9 mouse cellular contexts compared by ENCODE assay signal in genomic region chr5:73133833-73134185, GRCm38 (mm10).
DNase-seq lines count a peak whose midpoint lies in the region; ATAC-seq and TF ChIP-seq lines count a peak whose summit lies in the region.
"Had no signal": no experiment of that assay in that cellular context is flagged by ENCODE, and none has a peak within 500 bp of the region (broad histone marks: within the 10 kb centered on the region; RNA-seq: fewer than 3 reads in every experiment).

No protein-coding gene starts in this region.

- TF ChIP-seq CTCF in layer of hippocampus, adult 2 months (conservative IDR thresholded peaks at IDR 0.05) = peak; percentile 95

- DNase-seq in forebrain, embryonic 10.5 days (ENCODE audit: extremely low spot score, low spot score) = peak; percentile 20
- peak; percentile 61 for DNase-seq in R1 (ENCODE audit: low read depth, low spot score)
- peak; percentile 70 for DNase-seq in embryo, embryonic 10 days (ENCODE audit: low spot score)
- peak; percentile 47 for DNase-seq in hindbrain, embryonic 11.5 days (ENCODE audit: low spot score)
- DNase-seq in layer of hippocampus, adult 2 months (ENCODE audit: low spot score in 2 of 2) = peak; percentile 53 to 56

- 54% methylated on average over 5 of the region's 5 CpGs for WGBS in forebrain, embryonic 10.5 days
- WGBS in forebrain, embryonic 12.5 days = 52% methylated on average over 5 of the region's 5 CpGs
- WGBS in hindbrain, embryonic 11.5 days = 45% methylated on average over 5 of the region's 5 CpGs
- WGBS in stomach, embryonic 14.5 days = 54% methylated on average over 5 of the region's 5 CpGs

- H3K9ac ChIP-seq in forebrain, embryonic 12.5 days = no peak overlapping the region
- no peak overlapping the region for H3K9ac ChIP-seq in hindbrain, embryonic 11.5 days (ENCODE audit: low read depth, low read length)
- no peak overlapping the region for H3K9ac ChIP-seq in stomach, embryonic 14.5 days (replicated peaks; ENCODE audit: low read depth, low read length)
- H3K9ac ChIP-seq: limb, embryonic 12.5 days had no signal

- no peak; the same call in 1 of the 2 replicates for ATAC-seq in forebrain, embryonic 12.5 days (ENCODE audit: low FRiP score)
- ATAC-seq in hindbrain, embryonic 11.5 days (ENCODE audit: low FRiP score) = no peak
- ATAC-seq in megakaryocyte, adult 5-6 weeks (ENCODE audit: poor library complexity, severe bottlenecking) = peak; percentile 71
- peak; percentile 6; the same call in 1 of the 2 replicates for ATAC-seq in stomach, embryonic 14.5 days (ENCODE audit: insufficient number of reproducible peaks, insufficient read depth, low FRiP score, low read depth)

- H3K36me3 ChIP-seq in forebrain, embryonic 10.5 days (replicated peaks) = peaks cover 23% of the 10 kb centered on the region
- H3K36me3 ChIP-seq in forebrain, embryonic 12.5 days (replicated peaks) = peaks cover under 1% of the 10 kb centered on the region
- H3K36me3 ChIP-seq in hindbrain, embryonic 11.5 days (ENCODE audit: control insufficient read depth, insufficient read depth, low read length) = no peaks in the 10 kb centered on the region
- no peaks in the 10 kb centered on the region for H3K36me3 ChIP-seq in stomach, embryonic 14.5 days (ENCODE audit: control insufficient read depth, insufficient read depth, low read length)

- no peaks in the 10 kb centered on the region for H3K9me3 ChIP-seq in forebrain, embryonic 10.5 days
- no peaks in the 10 kb centered on the region for H3K9me3 ChIP-seq in forebrain, embryonic 12.5 days
- no peaks in the 10 kb centered on the region for H3K9me3 ChIP-seq in hindbrain, embryonic 11.5 days (ENCODE audit: control insufficient read depth, low read length)
- no peaks in the 10 kb centered on the region for H3K9me3 ChIP-seq in stomach, embryonic 14.5 days (ENCODE audit: control insufficient read depth, low read depth, low read length)
- H3K9me3 ChIP-seq: limb, embryonic 12.5 days had no signal

- no peak overlapping the region for H3K27ac ChIP-seq in forebrain, embryonic 10.5 days
- no peak overlapping the region for H3K27ac ChIP-seq in forebrain, embryonic 12.5 days
- H3K27ac ChIP-seq in hindbrain, embryonic 11.5 days (ENCODE audit: low read depth, low read length) = no peak overlapping the region
- H3K27ac ChIP-seq in layer of hippocampus, adult 2 months = no peak overlapping the region
- H3K27ac ChIP-seq in stomach, embryonic 14.5 days (ENCODE audit: low read length) = no peak overlapping the region
- H3K27ac ChIP-seq: limb, embryonic 12.5 days had no signal

- H3K4me2 ChIP-seq in forebrain, embryonic 12.5 days = no peak overlapping the region
- no peak overlapping the region for H3K4me2 ChIP-seq in hindbrain, embryonic 11.5 days (replicated peaks; ENCODE audit: low read depth, low read length)
- H3K4me2 ChIP-seq in stomach, embryonic 14.5 days (replicated peaks; ENCODE audit: low read depth, low read length) = no peak overlapping the region
- H3K4me2 ChIP-seq: limb, embryonic 12.5 days had no signal

- H3K27me3 ChIP-seq in forebrain, embryonic 10.5 days (ENCODE audit: poor library complexity, severe bottlenecking) = no peaks in the 10 kb centered on the region
- no peaks in the 10 kb centered on the region for H3K27me3 ChIP-seq in forebrain, embryonic 12.5 days
- no peaks in the 10 kb centered on the region for H3K27me3 ChIP-seq in hindbrain, embryonic 11.5 days (ENCODE audit: control insufficient read depth, insufficient read depth, low read length)
- H3K27me3 ChIP-seq in stomach, embryonic 14.5 days (ENCODE audit: control insufficient read depth, insufficient read depth, low read length) = no peaks in the 10 kb centered on the region
- H3K27me3 ChIP-seq: limb, embryonic 12.5 days had no signal

- peaks cover 2% of the 10 kb centered on the region; the same call in 1 of the 2 replicates for H3K4me1 ChIP-seq in forebrain, embryonic 10.5 days
- H3K4me1 ChIP-seq in forebrain, embryonic 12.5 days = peaks cover 6% of the 10 kb centered on the region; the same call in 1 of the 2 replicates
- no peaks in the 10 kb centered on the region for H3K4me1 ChIP-seq in hindbrain, embryonic 11.5 days (replicated peaks; ENCODE audit: control insufficient read depth, insufficient read depth, low read length)
- no peaks in the 10 kb centered on the region for H3K4me1 ChIP-seq in stomach, embryonic 14.5 days (ENCODE audit: control insufficient read depth, insufficient read depth, low read length)
- H3K4me1 ChIP-seq: limb, embryonic 12.5 days had no signal

- H3K4me3 ChIP-seq in forebrain, embryonic 10.5 days = no peak overlapping the region
- H3K4me3 ChIP-seq in forebrain, embryonic 12.5 days (replicated peaks) = no peak overlapping the region
- no peak overlapping the region for H3K4me3 ChIP-seq in hindbrain, embryonic 11.5 days (ENCODE audit: low read depth, low read length)
- no peak overlapping the region for H3K4me3 ChIP-seq in layer of hippocampus, adult 2 months
- H3K4me3 ChIP-seq in stomach, embryonic 14.5 days (ENCODE audit: low read depth, low read length) = no peak overlapping the region
- H3K4me3 ChIP-seq: limb, embryonic 12.5 days had no signal

Comparison
In these comparisons a context has a peak if more than half of its experiments do, and no peak if none do; other contexts are left out.
1. DNase-seq: peak in every context shown above with its lines; median percentile 70 in embryo, embryonic 10 days; 61 in R1; 54 in layer of hippocampus, adult 2 months; 47 in hindbrain, embryonic 11.5 days; 20 in forebrain, embryonic 10.5 days.
2. ATAC-seq: peak in megakaryocyte, adult 5-6 weeks (single experiment) and stomach, embryonic 14.5 days (single experiment); none in forebrain, embryonic 12.5 days (single experiment) and hindbrain, embryonic 11.5 days (single experiment).